22 mouse cellular contexts compared by ENCODE assay signal in genomic region chr9:95127774-95128173, GRCm38 (mm10).
A peak's percentile ranks its signal among the peaks of the same experiment; 100 is the strongest.
DNase-seq lines count a peak whose midpoint lies in the region; ATAC-seq and TF ChIP-seq lines count a peak whose summit lies in the region.
"Had no signal": no experiment of that assay in that cellular context is flagged by ENCODE, and none has a peak within 500 bp of the region (broad histone marks: within the 10 kb centered on the region; RNA-seq: fewer than 3 reads in every experiment).

No protein-coding gene starts in this region.

- H3K27me3 ChIP-seq in lung, embryonic 14.5 days (ENCODE audit: insufficient read depth, low read length), result no peaks in the 10 kb centered on the region
- H3K27me3 ChIP-seq in lung, embryonic 15.5 days, result no peaks in the 10 kb centered on the region
- no peaks in the 10 kb centered on the region for H3K27me3 ChIP-seq in lung, embryonic 16.5 days (ENCODE audit: control insufficient read depth, insufficient read depth, low read depth, low read length)
- no peaks in the 10 kb centered on the region for H3K27me3 ChIP-seq in lung, postnatal 0 days (replicated peaks; ENCODE audit: insufficient read depth, low read length)
- H3K27me3 ChIP-seq: CH12.LX, Patski had no signal

- H3K4me1 ChIP-seq in lung, embryonic 14.5 days (ENCODE audit: insufficient read depth), result no peaks in the 10 kb centered on the region
- H3K4me1 ChIP-seq in lung, embryonic 15.5 days, result peaks cover 11% of the 10 kb centered on the region; the same call in 1 of the 2 replicates
- H3K4me1 ChIP-seq in lung, embryonic 16.5 days (replicated peaks; ENCODE audit: control insufficient read depth, insufficient read depth, low read length), result peaks cover 6% of the 10 kb centered on the region; the same call in 1 of the 2 replicates
- H3K4me1 ChIP-seq in lung, adult 2 months (ENCODE audit: control insufficient read depth, insufficient read depth, low read length), result no peaks in the 10 kb centered on the region
- H3K4me1 ChIP-seq in lung, postnatal 0 days (ENCODE audit: insufficient read depth, low read depth, low read length), result no peaks in the 10 kb centered on the region

- no peak for TF ChIP-seq CTCF in lung, embryonic 14.5 days (IDR thresholded peaks at IDR 0.05; ENCODE audit: low read depth)
- no peak for TF ChIP-seq CTCF in lung, adult 2 months (IDR thresholded peaks at IDR 0.05; ENCODE audit: insufficient read depth, low read length)
- TF ChIP-seq CTCF in lung, postnatal 0 days (IDR thresholded peaks at IDR 0.05), result no peak

- no peak overlapping the region for H3K4me3 ChIP-seq in lung, embryonic 14.5 days (ENCODE audit: low read depth, low read length)
- no peak overlapping the region for H3K4me3 ChIP-seq in lung, embryonic 15.5 days
- no peak overlapping the region for H3K4me3 ChIP-seq in lung, embryonic 16.5 days (ENCODE audit: low read length)
- H3K4me3 ChIP-seq in lung, adult 2 months (replicated peaks; ENCODE audit: extremely low read depth, low read depth, low read length), result no peak overlapping the region
- H3K4me3 ChIP-seq in lung, postnatal 0 days (ENCODE audit: low read depth, low read length), result no peak overlapping the region

- no peak for TF ChIP-seq POLR2A in lung, adult 2 months (IDR thresholded peaks at IDR 0.05; ENCODE audit: borderline replicate concordance, extremely low read depth, low read depth, low read length)

- WGBS in lung, embryonic 14.5 days, result 30% methylated on average over 2 of the region's 2 CpGs
- 40% methylated on average over 2 of the region's 2 CpGs for WGBS in lung, embryonic 15.5 days
- 38% methylated on average over 2 of the region's 2 CpGs for WGBS in lung, embryonic 16.5 days
- WGBS in lung, adult 2 months, result 63% methylated on average over 2 of the region's 2 CpGs
- WGBS in lung, postnatal 0 days, result 53% methylated on average over 2 of the region's 2 CpGs

- peak; percentile 70 for DNase-seq in lung, embryonic 14.5 days
- DNase-seq in lung, adult 18-20 months, result no peak
- no peak for DNase-seq in lung, postnatal 10 days
- no peak for DNase-seq in lung, adult 2 months
- DNase-seq in lung, postnatal 0 days (ENCODE audit: low spot score), result peak; percentile 18
- no peak for DNase-seq in lung, postnatal 36 days
- DNase-seq: adrenal gland, adult 2 months; adrenal gland, adult 8-10 months; adrenal gland, postnatal 10 days; adrenal gland, postnatal 14 days; adrenal gland, postnatal 25 days; adrenal gland, postnatal 36 days; B cell, adult 2 months; cerebellum, adult 11 months; cerebellum, adult 11-12 months had no signal

- H3K27ac ChIP-seq in lung, embryonic 14.5 days (ENCODE audit: low read depth), result no peak overlapping the region
- no peak overlapping the region for H3K27ac ChIP-seq in lung, embryonic 15.5 days
- no peak overlapping the region for H3K27ac ChIP-seq in lung, embryonic 16.5 days (ENCODE audit: low read length)
- H3K27ac ChIP-seq in lung, postnatal 0 days (ENCODE audit: low read length), result no peak overlapping the region

- no peaks in the 10 kb centered on the region for H3K9me3 ChIP-seq in lung, embryonic 14.5 days (ENCODE audit: low read depth, low read length)
- no peaks in the 10 kb centered on the region for H3K9me3 ChIP-seq in lung, embryonic 15.5 days
- H3K9me3 ChIP-seq in lung, embryonic 16.5 days (ENCODE audit: control insufficient read depth, low read length), result no peaks in the 10 kb centered on the region
- no peaks in the 10 kb centered on the region for H3K9me3 ChIP-seq in lung, postnatal 0 days (ENCODE audit: low read length)

- TF ChIP-seq EP300 in lung, postnatal 0 days (IDR thresholded peaks at IDR 0.05), result peak; percentile 30; the same call in 1 of the 2 replicates

- no peak overlapping the region for H3K4me2 ChIP-seq in lung, embryonic 14.5 days
- no peak overlapping the region for H3K4me2 ChIP-seq in lung, embryonic 15.5 days
- no peak overlapping the region for H3K4me2 ChIP-seq in lung, embryonic 16.5 days (ENCODE audit: low read depth, low read length)
- H3K4me2 ChIP-seq in lung, postnatal 0 days (replicated peaks; ENCODE audit: low read depth, low read length), result no peak overlapping the region

- H3K9ac ChIP-seq in lung, embryonic 14.5 days, result no peak overlapping the region
- H3K9ac ChIP-seq in lung, embryonic 15.5 days, result no peak overlapping the region
- H3K9ac ChIP-seq in lung, embryonic 16.5 days (ENCODE audit: low read length), result no peak overlapping the region
- H3K9ac ChIP-seq in lung, postnatal 0 days (replicated peaks; ENCODE audit: low read depth), result no peak overlapping the region

- H3K36me3 ChIP-seq in lung, embryonic 14.5 days (ENCODE audit: insufficient read depth), result no peaks in the 10 kb centered on the region
- H3K36me3 ChIP-seq in lung, embryonic 15.5 days, result no peaks in the 10 kb centered on the region
- no peaks in the 10 kb centered on the region for H3K36me3 ChIP-seq in lung, embryonic 16.5 days (ENCODE audit: control insufficient read depth, insufficient read depth, low read length)
- H3K36me3 ChIP-seq in lung, postnatal 0 days (ENCODE audit: insufficient read depth, low read length), result no peaks in the 10 kb centered on the region
- H3K36me3 ChIP-seq: G1E had no signal

- peak; percentile 77; the same call in 1 of the 2 replicates for ATAC-seq in lung, embryonic 14.5 days (ENCODE audit: insufficient read depth)
- peak; percentile 52; the same call in 1 of the 2 replicates for ATAC-seq in lung, embryonic 15.5 days (ENCODE audit: borderline replicate concordance, extremely low read depth, low FRiP score, low TSS enrichment)
- peak; percentile 75 for ATAC-seq in lung, embryonic 16.5 days (ENCODE audit: low read depth)
- no peak for ATAC-seq in lung, postnatal 0 days
- ATAC-seq: activated CD4-positive, CD25-positive, alpha-beta regulatory T cell, adult 4 months; CD4-positive, CD25-positive, alpha-beta regulatory T cell, adult 4 months; Patski had no signal

Comparison
In these comparisons a context has a peak if more than half of its experiments do, and no peak if none do; other contexts are left out.
1. DNase-seq: peak in lung, embryonic 14.5 days (single experiment) and lung, postnatal 0 days (single experiment); none in lung, adult 18-20 months (0 of 2), lung, postnatal 10 days (single experiment), lung, adult 2 months (single experiment) and lung, postnatal 36 days (single experiment).